Mouse (Mus musculus): ENCODE measurements around the gene Ric1. TPM values are rescaled to one million over a fixed set of nuclear protein-coding genes. Genes with fewer than 3 reads are reported as not detected.

The Ric1 gene
- total RNA-seq (2021) (10 to 100 TPM; 16.9 to 20.6 TPM), polyA plus RNA-seq (2012; rRNA removed) (9.2 and 15.0 TPM in 2 replicates)
- long read RNA-seq, full-length matches to known transcripts, result 5 of 7 reads
- long read RNA-seq, partial matches to known transcripts, result 2 of 7 reads
- long read RNA-seq, other reads (novel, unspliced or antisense), result 0 of 7 reads

DNA sequence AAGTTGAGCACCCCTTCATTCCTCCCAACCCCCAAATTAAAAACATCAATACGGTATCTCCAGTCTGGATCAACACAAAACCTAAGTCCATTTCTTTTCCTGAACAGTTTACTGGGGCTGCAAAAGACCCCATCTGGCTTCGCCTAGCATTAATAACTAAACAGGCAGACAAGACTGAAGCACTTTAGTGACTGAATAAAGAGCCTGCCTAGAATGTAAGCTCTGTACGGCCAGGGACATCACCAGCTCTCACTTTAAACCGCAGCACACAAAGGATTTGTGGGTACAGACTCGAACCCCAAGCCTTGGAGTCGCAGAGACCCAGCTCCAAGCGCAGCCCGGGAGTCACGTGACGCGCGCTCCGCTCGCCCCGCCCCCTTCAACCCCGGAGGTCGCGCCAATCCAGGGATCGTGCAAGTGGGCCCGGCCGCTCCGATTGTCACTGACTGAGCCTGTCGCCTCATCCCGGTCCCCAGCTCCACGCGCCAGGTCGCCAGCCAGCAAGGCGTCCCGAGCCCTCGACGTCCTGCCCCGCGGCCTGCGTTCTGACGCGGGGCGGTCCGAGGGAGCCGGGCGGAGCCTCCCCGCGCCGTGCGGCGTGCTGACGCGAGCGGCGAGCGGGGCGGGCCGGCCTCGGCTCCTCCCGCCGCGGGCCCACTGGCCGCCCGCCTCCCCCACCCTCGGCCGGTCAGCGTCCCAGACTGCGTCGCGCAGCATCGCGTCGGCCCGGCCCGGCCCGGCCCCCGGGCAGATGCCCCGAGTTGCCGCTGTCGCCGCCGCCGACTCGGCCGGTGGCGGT, at the start of gene Ric1:
Gene Ric1, plus strand, starts transcription at position 646 of the 799 bp plus-strand sequence.
- H3K4me3 ChIP-seq, result peak within 1 kb of the TSS; percentile 81
- intact Hi-C loops (cut with DNase I), result loop anchor here (5.0 kb wide), 1 partner anchor 40 kb away; no protein-coding TSS in a partner anchor
- peak within 1 kb of the TSS; percentile 99 for H3K27ac ChIP-seq
- DNase-seq, result peak; percentile 94 to 96
- peaks cover 15% of the 10 kb centered on the region for H3K36me3 ChIP-seq (ENCODE audit: control insufficient read depth, insufficient read depth, low read length)
- peaks cover 4% of the 10 kb centered on the region for H3K4me1 ChIP-seq (ENCODE audit: control insufficient read depth, insufficient read depth, low read length)
- peaks cover 9% of the 10 kb centered on the region for H3K79me2 ChIP-seq (replicated peaks; ENCODE audit: control insufficient read depth, insufficient read depth, low read length)
- TF ChIP-seq POLR2A (IDR thresholded peaks at IDR 0.05; ENCODE audit: insufficient read depth, low read depth, low read length) (peak; percentile 88), EP300 (IDR thresholded peaks at IDR 0.05; ENCODE audit: insufficient read depth, low read depth, low read length) (no peak)
- WGBS, result 2% methylated on average over 70 of the region's 80 CpGs
- H3K27me3 ChIP-seq (ENCODE audit: control insufficient read depth, insufficient read depth, low read length), result no peaks in the 10 kb centered on the region
- H3K9ac ChIP-seq (ENCODE audit: low read depth, low read length), result peak within 1 kb of the TSS; percentile 96

DNA sequence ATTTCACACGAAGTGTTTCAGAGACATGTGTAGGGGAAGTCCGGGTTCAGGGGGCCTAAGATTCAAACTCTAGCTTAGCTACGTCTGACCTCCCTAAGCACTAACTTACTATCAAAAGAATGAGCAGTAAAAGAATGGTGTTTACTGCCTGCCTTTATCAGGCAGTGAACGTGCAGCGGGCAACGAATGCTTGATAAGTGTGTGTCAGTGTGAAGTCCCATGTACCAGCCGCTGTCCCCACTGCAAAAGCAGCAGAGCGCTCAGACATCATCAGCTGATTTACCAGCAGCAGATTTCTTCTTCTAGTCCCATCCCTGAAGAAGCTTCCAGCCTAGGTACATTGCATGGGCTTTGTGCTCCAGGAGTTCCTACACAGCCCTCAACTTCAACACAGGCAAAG, 49.7 kb upstream of the Ric1 start:
- Histone ChIP-seq H3K4me1 (ENCODE audit: control insufficient read depth, insufficient read depth, low read length) (peaks cover 17% of the 10 kb centered on the region), H3K79me2 (replicated peaks; ENCODE audit: control insufficient read depth, insufficient read depth, low read length) (no peaks in the 10 kb centered on the region), H3K27ac (peak overlapping the region; percentile 98), H3K36me3 (ENCODE audit: control insufficient read depth, insufficient read depth, low read length) (peaks cover 14% of the 10 kb centered on the region), H3K9ac (ENCODE audit: low read depth, low read length) (no peak overlapping the region), H3K27me3 (ENCODE audit: control insufficient read depth, insufficient read depth, low read length) (no peaks in the 10 kb centered on the region), H3K4me3 (no peak overlapping the region)
- WGBS, result 60% methylated on average over 8 of the region's 8 CpGs
- intact Hi-C loops (cut with DNase I), result loop anchor here (2.0 kb wide), 1 partner anchor 26 kb away; no protein-coding TSS in a partner anchor
- TF ChIP-seq POLR2A (IDR thresholded peaks at IDR 0.05; ENCODE audit: insufficient read depth, low read depth, low read length) (no peak), CTCF (IDR thresholded peaks at IDR 0.05) (no peak), EP300 (IDR thresholded peaks at IDR 0.05; ENCODE audit: insufficient read depth, low read depth, low read length) (no peak)
- no peak for DNase-seq

DNA sequence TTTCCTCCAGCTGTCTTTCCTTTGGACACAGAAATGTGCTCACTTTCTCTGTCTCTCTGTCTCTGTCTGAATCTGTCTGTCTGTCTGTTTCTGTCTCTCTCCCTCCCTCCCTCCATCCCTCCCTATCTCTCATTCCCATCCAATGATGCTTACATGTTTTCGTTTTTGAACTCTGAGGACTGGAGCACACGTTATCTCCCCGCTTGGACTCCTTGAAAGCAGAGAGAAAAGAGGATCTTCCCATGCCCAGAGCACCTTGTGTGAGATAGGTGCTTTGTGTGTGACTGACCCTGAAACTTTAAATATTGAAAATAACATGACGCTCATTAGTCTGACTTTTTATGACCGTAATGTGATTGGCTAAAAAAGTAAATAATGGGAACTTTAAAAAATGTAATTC, 49.1 kb upstream of the Ric1 start:
- DNase-seq, result no peak
- Histone ChIP-seq H3K79me2 (replicated peaks; ENCODE audit: control insufficient read depth, insufficient read depth, low read length) (no peaks in the 10 kb centered on the region), H3K27me3 (ENCODE audit: control insufficient read depth, insufficient read depth, low read length) (no peaks in the 10 kb centered on the region), H3K27ac (peak overlapping the region; percentile 98), H3K36me3 (ENCODE audit: control insufficient read depth, insufficient read depth, low read length) (peaks cover 14% of the 10 kb centered on the region), H3K9ac (ENCODE audit: low read depth, low read length) (no peak overlapping the region), H3K4me3 (no peak overlapping the region), H3K4me1 (ENCODE audit: control insufficient read depth, insufficient read depth, low read length) (peaks cover 17% of the 10 kb centered on the region)
- WGBS, result 83% methylated on average over 5 of the region's 5 CpGs
- TF ChIP-seq EP300 (IDR thresholded peaks at IDR 0.05; ENCODE audit: insufficient read depth, low read depth, low read length) (no peak), CTCF (IDR thresholded peaks at IDR 0.05) (no peak), POLR2A (IDR thresholded peaks at IDR 0.05; ENCODE audit: insufficient read depth, low read depth, low read length) (no peak)
- intact Hi-C loops (cut with DNase I), result loop anchor here (2.0 kb wide), 1 partner anchor 26 kb away; no protein-coding TSS in a partner anchor

DNA sequence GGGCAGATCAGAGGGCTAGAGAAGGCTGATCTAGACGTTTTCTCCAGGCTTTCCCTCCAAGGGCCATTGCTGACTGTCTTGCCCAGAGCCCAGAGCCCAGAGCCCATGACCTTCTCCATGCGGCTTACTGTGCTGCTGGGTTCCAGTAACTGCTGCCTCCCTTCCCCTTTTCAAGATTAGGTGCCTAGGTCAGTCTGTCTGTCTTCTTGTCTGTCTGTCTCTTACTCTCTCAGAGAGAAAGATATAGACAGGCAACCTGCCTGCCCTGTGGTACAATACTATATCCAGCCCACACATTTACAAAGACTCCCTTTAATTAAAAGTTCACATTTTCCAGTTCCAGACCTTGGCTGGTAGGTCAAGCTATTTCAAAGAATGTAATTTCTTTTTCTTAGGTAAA, 47.3 kb upstream of the Ric1 start:
- Histone ChIP-seq H3K4me1 (ENCODE audit: control insufficient read depth, insufficient read depth, low read length) (peaks cover 11% of the 10 kb centered on the region), H3K9ac (ENCODE audit: low read depth, low read length) (no peak overlapping the region), H3K79me2 (replicated peaks; ENCODE audit: control insufficient read depth, insufficient read depth, low read length) (no peaks in the 10 kb centered on the region), H3K36me3 (ENCODE audit: control insufficient read depth, insufficient read depth, low read length) (peaks cover 11% of the 10 kb centered on the region), H3K27ac (no peak overlapping the region), H3K27me3 (ENCODE audit: control insufficient read depth, insufficient read depth, low read length) (no peaks in the 10 kb centered on the region), H3K4me3 (no peak overlapping the region)
- DNase-seq, result no peak
- no peak for TF ChIP-seq POLR2A (IDR thresholded peaks at IDR 0.05; ENCODE audit: insufficient read depth, low read depth, low read length)
- no peak for TF ChIP-seq CTCF (IDR thresholded peaks at IDR 0.05)
- TF ChIP-seq EP300 (IDR thresholded peaks at IDR 0.05; ENCODE audit: insufficient read depth, low read depth, low read length), result no peak
- intact Hi-C loops (cut with DNase I), result no loop called here
- WGBS, result 80% methylated on average over 2 of the region's 2 CpGs

- no peak for DNase-seq
- Histone ChIP-seq H3K27ac (no peak overlapping the region), H3K4me1 (ENCODE audit: control insufficient read depth, insufficient read depth, low read length) (peaks cover 10% of the 10 kb centered on the region), H3K4me3 (no peak overlapping the region), H3K27me3 (ENCODE audit: control insufficient read depth, insufficient read depth, low read length) (no peaks in the 10 kb centered on the region), H3K79me2 (replicated peaks; ENCODE audit: control insufficient read depth, insufficient read depth, low read length) (no peaks in the 10 kb centered on the region), H3K36me3 (ENCODE audit: control insufficient read depth, insufficient read depth, low read length) (peaks cover 10% of the 10 kb centered on the region), H3K9ac (ENCODE audit: low read depth, low read length) (no peak overlapping the region)
- intact Hi-C loops (cut with DNase I), result no loop called here
- WGBS, result 69% methylated on average over 4 of the region's 4 CpGs
- TF ChIP-seq POLR2A (IDR thresholded peaks at IDR 0.05; ENCODE audit: insufficient read depth, low read depth, low read length), result no peak
- no peak for TF ChIP-seq CTCF (IDR thresholded peaks at IDR 0.05)
- TF ChIP-seq EP300 (IDR thresholded peaks at IDR 0.05; ENCODE audit: insufficient read depth, low read depth, low read length), result no peak
Observed at GRCm38 (mm10) chr19:29475210-29475620, 46.9 kb upstream of the Ric1 start.

- Histone ChIP-seq H3K27me3 (ENCODE audit: control insufficient read depth, insufficient read depth, low read length) (no peaks in the 10 kb centered on the region), H3K9ac (ENCODE audit: low read depth, low read length) (no peak overlapping the region), H3K4me1 (ENCODE audit: control insufficient read depth, insufficient read depth, low read length) (peaks cover 2% of the 10 kb centered on the region), H3K27ac (no peak overlapping the region), H3K4me3 (no peak overlapping the region), H3K79me2 (replicated peaks; ENCODE audit: control insufficient read depth, insufficient read depth, low read length) (no peaks in the 10 kb centered on the region), H3K36me3 (ENCODE audit: control insufficient read depth, insufficient read depth, low read length) (no peaks in the 10 kb centered on the region)
- no peak for TF ChIP-seq EP300 (IDR thresholded peaks at IDR 0.05; ENCODE audit: insufficient read depth, low read depth, low read length)
- no peak for TF ChIP-seq POLR2A (IDR thresholded peaks at IDR 0.05; ENCODE audit: insufficient read depth, low read depth, low read length)
- intact Hi-C loops (cut with DNase I), result no loop called here
- 38% methylated on average over 4 of the region's 4 CpGs for WGBS
- DNase-seq, result no peak
Observed at GRCm38 (mm10) chr19:29478598-29478997, 43.5 kb upstream of the Ric1 start.

Data from heart, adult 2 months (tissue).